8 mouse cellular contexts compared by ENCODE assay signal in genomic region chr10:80932700-80933420, GRCm38 (mm10). TPM values are rescaled to one million over a fixed set of nuclear protein-coding genes. Genes with fewer than 3 reads are reported as not detected.
DNase-seq lines count a peak whose midpoint lies in the region; ATAC-seq and TF ChIP-seq lines count a peak whose summit lies in the region.

No protein-coding gene starts in this region.

- H3K4me3 ChIP-seq in CH12.LX (replicated peaks in 1 of 3; ENCODE audit: low read depth in 2 of 3, low read length in 2 of 3, poor library complexity in 1 of 3), result peak overlapping the region in 2 of 3 experiments; percentile 13 to 89
- peak overlapping the region; percentile 81 for H3K4me3 ChIP-seq in heart, embryonic 15.5 days
- H3K4me3 ChIP-seq in lung, embryonic 15.5 days, result peak overlapping the region; percentile 59

- no peak for TF ChIP-seq EP300 in CH12.LX (IDR thresholded peaks at IDR 0.05; ENCODE audit: low read length)

- peaks cover 19% of the 10 kb centered on the region for H3K27me3 ChIP-seq in CH12.LX (replicated peaks)
- H3K27me3 ChIP-seq in heart, embryonic 15.5 days, result no peaks in the 10 kb centered on the region
- H3K27me3 ChIP-seq in lung, embryonic 15.5 days, result peaks cover 30% of the 10 kb centered on the region

- peaks cover 3 to 14% of the 10 kb centered on the region in 2 experiments for H3K36me3 ChIP-seq in CH12.LX (replicated peaks in 1 of 2; ENCODE audit: control insufficient read depth in 1 of 2, insufficient read depth in 1 of 2, low read length in 1 of 2)
- H3K36me3 ChIP-seq in heart, embryonic 15.5 days, result no peaks in the 10 kb centered on the region
- H3K36me3 ChIP-seq in lung, embryonic 15.5 days, result no peaks in the 10 kb centered on the region

- in situ Hi-C loops in CH12.LX (cut with MboI; ENCODE audit: low pct_ligation_motif_present, low pct_unique_long_range_greater_than_20kb, low sequenced_read_pairs), result loop anchor here (5.0 kb wide), 1 partner anchor 34 kb away; no protein-coding TSS in a partner anchor

- TF ChIP-seq POLR2A in CH12.LX (IDR thresholded peaks at IDR 0.05; ENCODE audit: low read depth, low read length), result no peak; the same call in 1 of the 2 replicates

- H3K4me2 ChIP-seq in CH12.LX (ENCODE audit: insufficient read depth, low read depth, poor library complexity, severe bottlenecking), result peak overlapping the region; percentile 73
- peak overlapping the region; percentile 86 for H3K4me2 ChIP-seq in heart, embryonic 15.5 days
- H3K4me2 ChIP-seq in lung, embryonic 15.5 days, result peak overlapping the region; percentile 80

- no peak for TF ChIP-seq CTCF in CH12.LX (conservative IDR thresholded peaks at IDR 0.05 in 1 of 2, IDR thresholded peaks at IDR 0.05 in 1 of 2; ENCODE audit: low read depth in 2 of 2, low read length in 2 of 2)

- WGBS in heart, embryonic 15.5 days, result 3% methylated on average over 17 of the region's 17 CpGs
- WGBS in lung, embryonic 15.5 days, result 2% methylated on average over 17 of the region's 17 CpGs

- dilution Hi-C loops in CH12.LX (cut with MboI; ENCODE audit: extremely low pct_ligation_motif_present, extremely low pct_unique_long_range_greater_than_20kb, low sequenced_read_pairs), result no loop called here

- no peak for ATAC-seq in heart, embryonic 15.5 days (replicated peaks; ENCODE audit: insufficient number of reproducible peaks, insufficient read depth, low FRiP score, low read depth)
- ATAC-seq in lung, embryonic 15.5 days (ENCODE audit: borderline replicate concordance, extremely low read depth, low FRiP score, low TSS enrichment), result no peak

- peaks cover 34 to 79% of the 10 kb centered on the region in 2 experiments for H3K4me1 ChIP-seq in CH12.LX (ENCODE audit: control insufficient read depth in 1 of 2, insufficient read depth in 2 of 2)
- H3K4me1 ChIP-seq in heart, embryonic 15.5 days (replicated peaks), result peaks cover 81% of the 10 kb centered on the region
- peaks cover 73% of the 10 kb centered on the region for H3K4me1 ChIP-seq in lung, embryonic 15.5 days

- H3K9ac ChIP-seq in CH12.LX (ENCODE audit: insufficient read depth, low read depth), result no peak overlapping the region
- peak overlapping the region; percentile 82 for H3K9ac ChIP-seq in heart, embryonic 15.5 days
- H3K9ac ChIP-seq in lung, embryonic 15.5 days, result peak overlapping the region; percentile 62

- TF ChIP-seq RAD21 in CH12.LX (IDR thresholded peaks at IDR 0.05; ENCODE audit: low read depth, low read length), result no peak

- H3K9me3 ChIP-seq in CH12.LX (replicated peaks; ENCODE audit: low read length), result no peaks in the 10 kb centered on the region
- no peaks in the 10 kb centered on the region for H3K9me3 ChIP-seq in heart, embryonic 15.5 days (replicated peaks)
- H3K9me3 ChIP-seq in lung, embryonic 15.5 days, result no peaks in the 10 kb centered on the region

- peak; percentile 28 for DNase-seq in gastrocnemius, adult 18-20 months (ENCODE audit: low spot score)
- no peak for DNase-seq in gastrocnemius, postnatal 4 days (ENCODE audit: low spot score in 2 of 2)
- no peak for DNase-seq in CH12.LX (ENCODE audit: extremely low read depth)
- no peak for DNase-seq in urinary bladder, postnatal 36 days (ENCODE audit: low spot score in 2 of 2)
- no peak for DNase-seq in natural killer cell, adult 2 months (ENCODE audit: low spot score in 2 of 2)
- DNase-seq in kidney, adult 18-20 months, result no peak

- peaks cover 9% of the 10 kb centered on the region for H3K79me2 ChIP-seq in CH12.LX (replicated peaks; ENCODE audit: control insufficient read depth, extremely low read depth, insufficient read depth, poor library complexity, severe bottlenecking)

- H3K27ac ChIP-seq in CH12.LX (ENCODE audit: insufficient read depth, low read depth), result no peak overlapping the region
- H3K27ac ChIP-seq in heart, embryonic 15.5 days, result peak overlapping the region; percentile 74
- H3K27ac ChIP-seq in lung, embryonic 15.5 days, result peak overlapping the region; percentile 49

TF ChIP-seq in CH12.LX, 34 proteins besides CTCF, POLR2A, EP300 and RAD21:
- TF ChIP-seq IRF4 (IDR thresholded peaks at IDR 0.05; ENCODE audit: low read depth, low read length), result peak; percentile 40; the same call in 1 of the 2 replicates
- TF ChIP-seq HCFC1 (IDR thresholded peaks at IDR 0.05; ENCODE audit: low read depth, low read length), result no peak
- TF ChIP-seq GABPA (IDR thresholded peaks at IDR 0.05; ENCODE audit: insufficient replicate concordance, low read depth, low read length), result no peak
- no peak for TF ChIP-seq USF2 (conservative IDR thresholded peaks at IDR 0.05; ENCODE audit: low read depth, low read length)
- 0 out of 2 replicates have a peak, but pooled peaks have one; percentile 6 for TF ChIP-seq MEF2A (IDR thresholded peaks at IDR 0.05; ENCODE audit: borderline replicate concordance, low read depth, low read length)
- no peak for TF ChIP-seq MAFK (IDR thresholded peaks at IDR 0.05; ENCODE audit: insufficient replicate concordance, low read length)
- no peak for TF ChIP-seq SMC3 (IDR thresholded peaks at IDR 0.05; ENCODE audit: low read depth, low read length)
- peak; percentile 67; the same call in 1 of the 2 replicates for TF ChIP-seq CHD2 (IDR thresholded peaks at IDR 0.05; ENCODE audit: low read length)
- TF ChIP-seq NRF1 (IDR thresholded peaks at IDR 0.05; ENCODE audit: low read depth, low read length), result no peak
- no peak for TF ChIP-seq JUN (IDR thresholded peaks at IDR 0.05; ENCODE audit: insufficient read depth, low read depth, low read length)
- no peak for TF ChIP-seq CHD1 (IDR thresholded peaks at IDR 0.05; ENCODE audit: low read depth, low read length)
- TF ChIP-seq PAX5 (IDR thresholded peaks at IDR 0.05; ENCODE audit: low read length), result no peak
- peak; percentile 50; the same call in 1 of the 2 replicates for TF ChIP-seq ETS1 (conservative IDR thresholded peaks at IDR 0.05; ENCODE audit: low read depth, low read length)
- no peak for TF ChIP-seq MYC (IDR thresholded peaks at IDR 0.05; ENCODE audit: low read depth, low read length)
- no peak for TF ChIP-seq RCOR1 (conservative IDR thresholded peaks at IDR 0.05; ENCODE audit: low read depth, low read length)
- TF ChIP-seq POLR2AphosphoS2 (IDR thresholded peaks at IDR 0.05; ENCODE audit: low read depth, low read length), result no peak
- TF ChIP-seq TBP (conservative IDR thresholded peaks at IDR 0.05; ENCODE audit: low read depth, low read length), result no peak
- no peak for TF ChIP-seq UBTF (IDR thresholded peaks at IDR 0.05; ENCODE audit: low read depth, low read length)
- peak; percentile 9; the same call in 1 of the 2 replicates for TF ChIP-seq ZNF384 (IDR thresholded peaks at IDR 0.05; ENCODE audit: low read depth, low read length)
- TF ChIP-seq BHLHE40 (IDR thresholded peaks at IDR 0.05; ENCODE audit: low read depth, low read length), result peak; percentile 45; the same call in 1 of the 2 replicates
- TF ChIP-seq MAZ (IDR thresholded peaks at IDR 0.05; ENCODE audit: low read depth, low read length), result 0 out of 2 replicates have a peak, but pooled peaks have one; percentile 58
- TF ChIP-seq KAT2A (IDR thresholded peaks at IDR 0.05; ENCODE audit: insufficient replicate concordance, low read length), result no peak
- TF ChIP-seq SIN3A (IDR thresholded peaks at IDR 0.05; ENCODE audit: low read length), result no peak
- TF ChIP-seq MAX (IDR thresholded peaks at IDR 0.05; ENCODE audit: low read length), result no peak
- TF ChIP-seq ELF1 (IDR thresholded peaks at IDR 0.05; ENCODE audit: low read depth, low read length), result no peak
- TF ChIP-seq ZKSCAN1 (IDR thresholded peaks at IDR 0.05; ENCODE audit: borderline replicate concordance, low read depth, low read length), result no peak

RNA-seq across cellular contexts. Expression of gene Gadd45b, which starts 3.0 kb away (rescaled TPM):
- total RNA-seq in gastrocnemius, adult 18-20 months (2021), result 10 to 100 TPM; 17.3 to 25.0 TPM
- total RNA-seq in gastrocnemius, postnatal 4 days (2021), result 10 to 100 TPM; 13.5 to 16.3 TPM
- 36.2 and 52.5 TPM in 2 replicates for total RNA-seq in CH12.LX (2012; rRNA removed)
- total RNA-seq in CH12.LX (2014; rRNA removed), result 19.3 and 24.4 TPM in 2 replicates
- 14.9 and 16.4 TPM in 2 replicates for polyA plus RNA-seq in CH12.LX (2012; ENCODE audit: insufficient read length, low read depth)
- polyA plus RNA-seq in heart, embryonic 15.5 days (2015; fragmentation: Nextera tagmentation; extraction: Ambion mirVana), result 30.8 and 34.1 TPM in 2 replicates
- polyA plus RNA-seq in lung, embryonic 15.5 days (2015; fragmentation: Nextera tagmentation; extraction: Ambion mirVana), result 42.7 and 42.9 TPM in 2 replicates

RNA-seq across cellular contexts. Expression of gene Lmnb2, which starts 14.8 kb away (rescaled TPM):
- total RNA-seq in gastrocnemius, adult 18-20 months (2021), result 1 to 10 TPM; 2.7 to 3.2 TPM
- total RNA-seq in gastrocnemius, postnatal 4 days (2021), result 10 to 100 TPM; 46.8 to 50.5 TPM
- total RNA-seq in CH12.LX (2012; rRNA removed) (23.6 and 25.8 TPM in 2 replicates), CH12.LX (2014; rRNA removed) (22.2 and 23.7 TPM in 2 replicates)
- polyA plus RNA-seq in CH12.LX (2012; ENCODE audit: insufficient read length, low read depth), result 20.7 and 23.6 TPM in 2 replicates
- 22.0 and 32.1 TPM in 2 replicates for polyA plus RNA-seq in heart, embryonic 15.5 days (2015; fragmentation: Nextera tagmentation; extraction: Ambion mirVana)
- 55.8 and 60.4 TPM in 2 replicates for polyA plus RNA-seq in lung, embryonic 15.5 days (2015; fragmentation: Nextera tagmentation; extraction: Ambion mirVana)

RNA-seq across cellular contexts. Expression of gene Timm13, which starts 32.1 kb away (rescaled TPM):
- total RNA-seq in gastrocnemius, adult 18-20 months (2021), result 100 to 1,000 TPM; 109 to 127 TPM
- total RNA-seq in gastrocnemius, postnatal 4 days (2021), result 100 to 1,000 TPM; 120 to 134 TPM
- total RNA-seq in CH12.LX (2012; rRNA removed) (279 and 313 TPM in 2 replicates), CH12.LX (2014; rRNA removed) (137 and 139 TPM in 2 replicates)
- 292 and 344 TPM in 2 replicates for polyA plus RNA-seq in CH12.LX (2012; ENCODE audit: insufficient read length, low read depth)
- polyA plus RNA-seq in heart, embryonic 15.5 days (2015; fragmentation: Nextera tagmentation; extraction: Ambion mirVana), result 269 and 299 TPM in 2 replicates
- 305 and 307 TPM in 2 replicates for polyA plus RNA-seq in lung, embryonic 15.5 days (2015; fragmentation: Nextera tagmentation; extraction: Ambion mirVana)

Comparison
In these comparisons a context has a peak if more than half of its experiments do, and no peak if none do; other contexts are left out.
1. RNA of gene Lmnb2, which starts 14.8 kb away (total RNA-seq): 46.8 to 50.5 TPM in gastrocnemius, postnatal 4 days and 22.2 to 25.8 TPM in CH12.LX; 2.7 to 3.2 TPM in gastrocnemius, adult 18-20 months; every median in the first group is over 4 times any median in the second.
2. Peak in every context shown above with its lines, with median percentiles within 50 percentile points of each other: H3K4me2 ChIP-seq and H3K4me3 ChIP-seq.